Mouse (Mus musculus): ENCODE measurements around the gene Galp. TPM values are rescaled to one million over a fixed set of nuclear protein-coding genes. Genes with fewer than 3 reads are reported as not detected.
A peak's percentile ranks its signal among the peaks of the same experiment; 100 is the strongest.
"Not testable (repeated sequence)": the region's sequence is repeated elsewhere in the genome, so short reads cannot be mapped to it uniquely, and the experiment has no call there.

The Galp gene
- polyA plus RNA-seq, 1 experiment from 2014 or later: not detected

GRCm38 (mm10) chr7:6221978-6222377 lies 25.1 kb downstream of the Galp start, which contains the start of gene Zscan5b:
Gene Zscan5b (plus strand): TSS chr7:6222278.
- no peaks in the 10 kb centered on the region for H3K4me1 ChIP-seq (replicated peaks; ENCODE audit: control insufficient read depth, insufficient read depth, low read length)
- H3K36me3 ChIP-seq (replicated peaks; ENCODE audit: control insufficient read depth, insufficient read depth): no peaks in the 10 kb centered on the region
- H3K27ac ChIP-seq: no peak within 1 kb of the TSS
- no peak for DNase-seq (ENCODE audit: low spot score)
- ATAC-seq (ENCODE audit: low FRiP score): no peak
- H3K27me3 ChIP-seq (ENCODE audit: control insufficient read depth, insufficient read depth, low read length): no peaks in the 10 kb centered on the region
- no peaks in the 10 kb centered on the region for H3K9me3 ChIP-seq (ENCODE audit: control insufficient read depth, low read length)
- no peak within 1 kb of the TSS for H3K4me2 ChIP-seq (replicated peaks)
- 95% methylated on average over 12 of the region's 12 CpGs for WGBS
- no peak within 1 kb of the TSS for H3K4me3 ChIP-seq (replicated peaks; ENCODE audit: low read length)
- H3K9ac ChIP-seq: no peak within 1 kb of the TSS

GRCm38 (mm10) chr7:6228491-6228890 lies 31.6 kb downstream of the Galp start:
- H3K4me3 ChIP-seq (replicated peaks; ENCODE audit: low read length); H3K27me3 ChIP-seq (ENCODE audit: control insufficient read depth, insufficient read depth, low read length); H3K9me3 ChIP-seq (ENCODE audit: control insufficient read depth, low read length); H3K27ac ChIP-seq; H3K4me2 ChIP-seq (replicated peaks); DNase-seq (ENCODE audit: low spot score); H3K4me1 ChIP-seq (replicated peaks; ENCODE audit: control insufficient read depth, insufficient read depth, low read length); H3K36me3 ChIP-seq (replicated peaks; ENCODE audit: control insufficient read depth, insufficient read depth); ATAC-seq (ENCODE audit: low FRiP score); H3K9ac ChIP-seq: not testable (repeated sequence)
- WGBS: 52% methylated on average over 8 of the region's 8 CpGs

- Histone ChIP-seq H3K4me2 (replicated peaks) (no peak overlapping the region), H3K4me3 (replicated peaks; ENCODE audit: low read length) (no peak overlapping the region), H3K9ac (no peak overlapping the region), H3K27me3 (ENCODE audit: control insufficient read depth, insufficient read depth, low read length) (no peaks in the 10 kb centered on the region), H3K9me3 (ENCODE audit: control insufficient read depth, low read length) (no peaks in the 10 kb centered on the region), H3K27ac (no peak overlapping the region), H3K36me3 (replicated peaks; ENCODE audit: control insufficient read depth, insufficient read depth) (no peaks in the 10 kb centered on the region), H3K4me1 (replicated peaks; ENCODE audit: control insufficient read depth, insufficient read depth, low read length) (no peaks in the 10 kb centered on the region)
- WGBS: 60% methylated on average over 11 of the region's 11 CpGs
- ATAC-seq (ENCODE audit: low FRiP score) (no peak), DNase-seq (ENCODE audit: low spot score) (no peak)
Measured at GRCm38 (mm10) chr7:6239787-6240186, 42.9 kb downstream of the Galp start.

- H3K4me2 ChIP-seq (replicated peaks); H3K4me3 ChIP-seq (replicated peaks; ENCODE audit: low read length); H3K27ac ChIP-seq; ATAC-seq (ENCODE audit: low FRiP score); H3K9me3 ChIP-seq (ENCODE audit: control insufficient read depth, low read length); H3K36me3 ChIP-seq (replicated peaks; ENCODE audit: control insufficient read depth, insufficient read depth); H3K27me3 ChIP-seq (ENCODE audit: control insufficient read depth, insufficient read depth, low read length); H3K9ac ChIP-seq; H3K4me1 ChIP-seq (replicated peaks; ENCODE audit: control insufficient read depth, insufficient read depth, low read length): not testable (repeated sequence)
- DNase-seq (ENCODE audit: low spot score): peak; percentile 36
- WGBS: 26% methylated on average over 1 of the region's 1 CpGs
Measured at GRCm38 (mm10) chr7:6240841-6241425, 44.0 kb downstream of the Galp start.

GRCm38 (mm10) chr7:6244361-6245292 lies 47.7 kb downstream of the Galp start:
- Histone ChIP-seq H3K36me3 (replicated peaks; ENCODE audit: control insufficient read depth, insufficient read depth) (no peaks in the 10 kb centered on the region), H3K9me3 (ENCODE audit: control insufficient read depth, low read length) (no peaks in the 10 kb centered on the region), H3K27me3 (ENCODE audit: control insufficient read depth, insufficient read depth, low read length) (no peaks in the 10 kb centered on the region), H3K27ac (no peak overlapping the region), H3K9ac (no peak overlapping the region), H3K4me2 (replicated peaks) (no peak overlapping the region), H3K4me1 (replicated peaks; ENCODE audit: control insufficient read depth, insufficient read depth, low read length) (no peaks in the 10 kb centered on the region), H3K4me3 (replicated peaks; ENCODE audit: low read length) (no peak overlapping the region)
- DNase-seq (ENCODE audit: low spot score): no peak
- no peak for ATAC-seq (ENCODE audit: low FRiP score)
- WGBS: 59% methylated on average over 11 of the region's 11 CpGs

- no peaks in the 10 kb centered on the region for H3K27me3 ChIP-seq (ENCODE audit: control insufficient read depth, insufficient read depth, low read length)
- H3K4me2 ChIP-seq (replicated peaks): no peak within 1 kb of the TSS
- DNase-seq (ENCODE audit: low spot score): no peak
- no peak within 1 kb of the TSS for H3K27ac ChIP-seq
- no peak within 1 kb of the TSS for H3K4me3 ChIP-seq (replicated peaks; ENCODE audit: low read length)
- no peak for ATAC-seq (ENCODE audit: low FRiP score)
- H3K9ac ChIP-seq: no peak within 1 kb of the TSS
- 90% methylated on average over 6 of the region's 6 CpGs for WGBS
- H3K36me3 ChIP-seq (replicated peaks; ENCODE audit: control insufficient read depth, insufficient read depth): no peaks in the 10 kb centered on the region
- no peaks in the 10 kb centered on the region for H3K9me3 ChIP-seq (ENCODE audit: control insufficient read depth, low read length)
- no peaks in the 10 kb centered on the region for H3K4me1 ChIP-seq (replicated peaks; ENCODE audit: control insufficient read depth, insufficient read depth, low read length)
Measured at GRCm38 (mm10) chr7:6252410-6252809, 55.5 kb downstream of the Galp start, which contains the start of gene Epp13. Gene Epp13 (plus strand): TSS chr7:6252710.

GRCm38 (mm10) chr7:6254451-6254850 lies 57.6 kb downstream of the Galp start:
- DNase-seq (ENCODE audit: low spot score) (no peak), ATAC-seq (ENCODE audit: low FRiP score) (no peak)
- 93% methylated on average over 5 of the region's 5 CpGs for WGBS
- no peak overlapping the region for H3K9ac ChIP-seq
- H3K27me3 ChIP-seq (ENCODE audit: control insufficient read depth, insufficient read depth, low read length): no peaks in the 10 kb centered on the region
- H3K9me3 ChIP-seq (ENCODE audit: control insufficient read depth, low read length): no peaks in the 10 kb centered on the region
- no peak overlapping the region for H3K27ac ChIP-seq
- H3K4me3 ChIP-seq (replicated peaks; ENCODE audit: low read length): no peak overlapping the region
- H3K4me1 ChIP-seq (replicated peaks; ENCODE audit: control insufficient read depth, insufficient read depth, low read length): no peaks in the 10 kb centered on the region
- H3K36me3 ChIP-seq (replicated peaks; ENCODE audit: control insufficient read depth, insufficient read depth): no peaks in the 10 kb centered on the region
- H3K4me2 ChIP-seq (replicated peaks): no peak overlapping the region

GRCm38 (mm10) chr7:6257386-6257785 lies 60.5 kb downstream of the Galp start:
- Histone ChIP-seq H3K4me3 (replicated peaks; ENCODE audit: low read length) (no peak overlapping the region), H3K4me2 (replicated peaks) (no peak overlapping the region), H3K27me3 (ENCODE audit: control insufficient read depth, insufficient read depth, low read length) (no peaks in the 10 kb centered on the region), H3K27ac (no peak overlapping the region), H3K36me3 (replicated peaks; ENCODE audit: control insufficient read depth, insufficient read depth) (no peaks in the 10 kb centered on the region), H3K9me3 (ENCODE audit: control insufficient read depth, low read length) (no peaks in the 10 kb centered on the region), H3K4me1 (replicated peaks; ENCODE audit: control insufficient read depth, insufficient read depth, low read length) (no peaks in the 10 kb centered on the region), H3K9ac (no peak overlapping the region)
- ATAC-seq (ENCODE audit: low FRiP score): no peak
- DNase-seq (ENCODE audit: low spot score): no peak
- WGBS: 85% methylated on average over 4 of the region's 4 CpGs

- H3K4me1 ChIP-seq (replicated peaks; ENCODE audit: control insufficient read depth, insufficient read depth, low read length): no peaks in the 10 kb centered on the region
- no peak overlapping the region for H3K4me2 ChIP-seq (replicated peaks)
- H3K27me3 ChIP-seq (ENCODE audit: control insufficient read depth, insufficient read depth, low read length): no peaks in the 10 kb centered on the region
- H3K9ac ChIP-seq: no peak overlapping the region
- DNase-seq (ENCODE audit: low spot score): no peak
- no peak for ATAC-seq (ENCODE audit: low FRiP score)
- H3K36me3 ChIP-seq (replicated peaks; ENCODE audit: control insufficient read depth, insufficient read depth): no peaks in the 10 kb centered on the region
- H3K9me3 ChIP-seq (ENCODE audit: control insufficient read depth, low read length): no peaks in the 10 kb centered on the region
- H3K4me3 ChIP-seq (replicated peaks; ENCODE audit: low read length): no peak overlapping the region
- WGBS: 32% methylated on average over 16 of the region's 16 CpGs
- H3K27ac ChIP-seq: no peak overlapping the region
Measured at GRCm38 (mm10) chr7:6258232-6259220, 61.6 kb downstream of the Galp start.
